13 mouse cellular contexts compared by ENCODE assay signal in genomic region chr16:92039421-92039820, GRCm38 (mm10). TPM values are rescaled to one million over a fixed set of nuclear protein-coding genes. Genes with fewer than 3 reads are reported as not detected.
DNase-seq lines count a peak whose midpoint lies in the region; ATAC-seq and TF ChIP-seq lines count a peak whose summit lies in the region.
"Had no signal": no experiment of that assay in that cellular context is flagged by ENCODE, and none has a peak within 500 bp of the region (broad histone marks: within the 10 kb centered on the region; RNA-seq: fewer than 3 reads in every experiment).

No protein-coding gene starts in this region.

- TF ChIP-seq CTCF in intestine, postnatal 0 days (IDR thresholded peaks at IDR 0.05; ENCODE audit: low read depth), result no peak

- no peak overlapping the region for H3K4me3 ChIP-seq in lung, embryonic 16.5 days (ENCODE audit: low read length)
- H3K4me3 ChIP-seq in intestine, postnatal 0 days (ENCODE audit: low read depth, low read length), result no peak overlapping the region

- no peaks in the 10 kb centered on the region for H3K4me1 ChIP-seq in lung, embryonic 16.5 days (replicated peaks; ENCODE audit: control insufficient read depth, insufficient read depth, low read length)
- no peaks in the 10 kb centered on the region; the same call in 1 of the 2 replicates for H3K4me1 ChIP-seq in intestine, postnatal 0 days (replicated peaks; ENCODE audit: control insufficient read depth, insufficient read depth, low read length)

- no peak for DNase-seq in lung, postnatal 25 days (ENCODE audit: low spot score)
- peak; percentile 66 for DNase-seq in NIH3T3 (ENCODE audit: low read depth)
- DNase-seq in lung, postnatal 36 days, result peak; percentile 56
- DNase-seq in layer of hippocampus, adult 9-10 months (ENCODE audit: low spot score), result no peak
- DNase-seq in gastrocnemius, postnatal 14 days, result no peak
- DNase-seq: adrenal gland, postnatal 14 days; thymus, postnatal 14 days had no signal

- no peak overlapping the region for H3K27ac ChIP-seq in lung, embryonic 16.5 days (ENCODE audit: low read length)
- 0 out of 2 replicates have a peak overlapping the region, but pooled peaks have one; percentile 50 for H3K27ac ChIP-seq in intestine, postnatal 0 days (ENCODE audit: low read depth, low read length)

- H3K9ac ChIP-seq in lung, embryonic 16.5 days (ENCODE audit: low read length), result no peak overlapping the region
- no peak overlapping the region for H3K9ac ChIP-seq in intestine, postnatal 0 days (ENCODE audit: low read depth, low read length)

- intact Hi-C loops in gastrocnemius, postnatal 14 days (cut with DNase I; ENCODE audit: low total_unique reads), result no loop called here

- ATAC-seq in lung, embryonic 16.5 days (ENCODE audit: low read depth), result 0 out of 2 replicates have a peak, but pooled peaks have one; percentile 28
- peak; percentile 93 for ATAC-seq in intestine, postnatal 0 days
- ATAC-seq: inflammation-experienced regulatory T-cells, adult 6 months; Patski had no signal

- peaks cover 6% of the 10 kb centered on the region; the same call in 1 of the 2 replicates for H3K27me3 ChIP-seq in lung, embryonic 16.5 days (ENCODE audit: control insufficient read depth, insufficient read depth, low read depth, low read length)
- no peaks in the 10 kb centered on the region for H3K27me3 ChIP-seq in intestine, postnatal 0 days (replicated peaks; ENCODE audit: control insufficient read depth, insufficient read depth, low read length)
- H3K27me3 ChIP-seq: Patski had no signal

- 74% methylated on average over 7 of the region's 7 CpGs for WGBS in lung, embryonic 16.5 days
- 53% methylated on average over 7 of the region's 7 CpGs for WGBS in intestine, postnatal 0 days

- no peaks in the 10 kb centered on the region; the same call in 1 of the 2 replicates for H3K9me3 ChIP-seq in lung, embryonic 16.5 days (ENCODE audit: control insufficient read depth, low read length)
- no peaks in the 10 kb centered on the region for H3K9me3 ChIP-seq in intestine, postnatal 0 days (ENCODE audit: control insufficient read depth)

- no peaks in the 10 kb centered on the region for H3K36me3 ChIP-seq in lung, embryonic 16.5 days (ENCODE audit: control insufficient read depth, insufficient read depth, low read length)
- no peaks in the 10 kb centered on the region for H3K36me3 ChIP-seq in intestine, postnatal 0 days (ENCODE audit: control insufficient read depth, insufficient read depth)

- H3K4me2 ChIP-seq in lung, embryonic 16.5 days (ENCODE audit: low read depth, low read length), result no peak overlapping the region
- H3K4me2 ChIP-seq in intestine, postnatal 0 days (replicated peaks; ENCODE audit: low read depth), result no peak overlapping the region

RNA-seq across cellular contexts. Expression of gene Mrps6, which starts 18.6 kb away (rescaled TPM):
- polyA plus RNA-seq in lung, embryonic 16.5 days (2015; fragmentation: Nextera tagmentation; extraction: Ambion mirVana), result 60.3 and 61.2 TPM in 2 replicates
- 71.4 and 76.6 TPM in 2 replicates for polyA plus RNA-seq in intestine, postnatal 0 days (2015; fragmentation: Nextera tagmentation; extraction: Ambion mirVana)
- 10 to 100 TPM; 16.9 to 18.7 TPM for total RNA-seq in gastrocnemius, postnatal 14 days (2021)

RNA-seq across cellular contexts. Expression of gene Gm49711, which starts 18.7 kb away (rescaled TPM):
- not detected in 2 replicates for polyA plus RNA-seq in lung, embryonic 16.5 days (2015; fragmentation: Nextera tagmentation; extraction: Ambion mirVana)
- polyA plus RNA-seq in intestine, postnatal 0 days (2015; fragmentation: Nextera tagmentation; extraction: Ambion mirVana), result not detected in 2 replicates
- not detected for total RNA-seq in gastrocnemius, postnatal 14 days (2021)
- total RNA-seq: adrenal gland, postnatal 14 days; left cerebral cortex, postnatal 36 days had no signal
- polyA plus RNA-seq: heart, embryonic 14.5 days; inflammation-experienced regulatory T-cells, adult 6 months had no signal

RNA-seq across cellular contexts. Expression of gene Slc5a3, which starts 18.7 kb away (rescaled TPM):
- 3.8 TPM in 2 replicates for polyA plus RNA-seq in lung, embryonic 16.5 days (2015; fragmentation: Nextera tagmentation; extraction: Ambion mirVana)
- 1.1 TPM in 2 replicates for polyA plus RNA-seq in intestine, postnatal 0 days (2015; fragmentation: Nextera tagmentation; extraction: Ambion mirVana)
- 1 to 10 TPM; 3.3 TPM for total RNA-seq in gastrocnemius, postnatal 14 days (2021)

Comparison
In these comparisons a context has a peak if more than half of its experiments do, and no peak if none do; other contexts are left out.
1. DNase-seq: peak in NIH3T3 (single experiment) and lung, postnatal 36 days (single experiment); none in lung, postnatal 25 days (single experiment), layer of hippocampus, adult 9-10 months (single experiment) and gastrocnemius, postnatal 14 days (single experiment).